ENCODE assay signal across 11 mouse cellular contexts in genomic region chr3:138513243-138513642, GRCm38 (mm10). TPM values are rescaled to one million over a fixed set of nuclear protein-coding genes. Genes with fewer than 3 reads are reported as not detected.
DNase-seq lines count a peak whose midpoint lies in the region; ATAC-seq and TF ChIP-seq lines count a peak whose summit lies in the region.
"Had no signal": no experiment of that assay in that cellular context is flagged by ENCODE, and none has a peak within 500 bp of the region (broad histone marks: within the 10 kb centered on the region; RNA-seq: fewer than 3 reads in every experiment).

No protein-coding gene starts in this region.

- H3K4me1 ChIP-seq in kidney, postnatal 0 days (replicated peaks; ENCODE audit: insufficient read depth, low read length) = 0 out of 2 replicates have a peak, but pooled peaks cover 3% of the 10 kb centered on the region
- peaks cover 11% of the 10 kb centered on the region for H3K4me1 ChIP-seq in midbrain, embryonic 14.5 days (ENCODE audit: control insufficient read depth, insufficient read depth, low read length)

- 0 out of 2 replicates have a peak, but pooled peaks have one; percentile 8 for ATAC-seq in kidney, postnatal 0 days (replicated peaks; ENCODE audit: low FRiP score, low read depth)
- no peak for ATAC-seq in midbrain, embryonic 14.5 days (ENCODE audit: low FRiP score, low TSS enrichment)

- H3K4me3 ChIP-seq in kidney, postnatal 0 days (replicated peaks; ENCODE audit: low read depth, low read length) = no peak overlapping the region; the same call in 1 of the 2 replicates
- no peak overlapping the region for H3K4me3 ChIP-seq in midbrain, embryonic 14.5 days (replicated peaks; ENCODE audit: low read depth, low read length)

- peak; percentile 9 for DNase-seq in R1 (ENCODE audit: low read depth, low spot score)
- DNase-seq in embryo, embryonic 11 days = peak; percentile 65
- peak; percentile 74 for DNase-seq in kidney, postnatal 0 days (ENCODE audit: low spot score)
- DNase-seq in midbrain, embryonic 14.5 days = peak; percentile 38
- DNase-seq in thymus, adult 18-20 months = no peak
- DNase-seq in thymus, postnatal 4 days = no peak
- DNase-seq in testis, postnatal 10 days (ENCODE audit: low spot score) = no peak
- DNase-seq: heart, postnatal 36 days; layer of hippocampus, postnatal 36 days; lung, adult 18-20 months had no signal

- H3K4me2 ChIP-seq in kidney, postnatal 0 days (ENCODE audit: low read length) = peak overlapping the region; percentile 41
- H3K4me2 ChIP-seq in midbrain, embryonic 14.5 days (ENCODE audit: low read length) = peak overlapping the region; percentile 31

- no peaks in the 10 kb centered on the region for H3K9me3 ChIP-seq in kidney, postnatal 0 days (replicated peaks; ENCODE audit: low read length)
- peaks cover 4% of the 10 kb centered on the region; the same call in 1 of the 2 replicates for H3K9me3 ChIP-seq in midbrain, embryonic 14.5 days (ENCODE audit: control insufficient read depth, low read length)

- no peak for TF ChIP-seq CTCF in kidney, postnatal 0 days (IDR thresholded peaks at IDR 0.05; ENCODE audit: low read depth)

- no peaks in the 10 kb centered on the region for H3K36me3 ChIP-seq in kidney, postnatal 0 days (ENCODE audit: insufficient read depth, low read length)
- no peaks in the 10 kb centered on the region for H3K36me3 ChIP-seq in midbrain, embryonic 14.5 days (ENCODE audit: control insufficient read depth, insufficient read depth, low read length)

- H3K9ac ChIP-seq in kidney, postnatal 0 days (ENCODE audit: low read depth, low read length) = no peak overlapping the region
- no peak overlapping the region for H3K9ac ChIP-seq in midbrain, embryonic 14.5 days (replicated peaks; ENCODE audit: low read length)

- H3K27ac ChIP-seq in kidney, postnatal 0 days = no peak overlapping the region
- H3K27ac ChIP-seq in midbrain, embryonic 14.5 days (replicated peaks; ENCODE audit: low read depth, low read length) = no peak overlapping the region

- WGBS in kidney, postnatal 0 days = 29% methylated on average over 12 of the region's 12 CpGs
- WGBS in midbrain, embryonic 14.5 days = 38% methylated on average over 12 of the region's 12 CpGs

- no peaks in the 10 kb centered on the region for H3K27me3 ChIP-seq in kidney, postnatal 0 days (ENCODE audit: insufficient read depth, low read length)
- no peaks in the 10 kb centered on the region for H3K27me3 ChIP-seq in midbrain, embryonic 14.5 days (ENCODE audit: control insufficient read depth, insufficient read depth, low read length)
- H3K27me3 ChIP-seq: CH12.LX had no signal

RNA-seq across cellular contexts. Expression of gene Eif4e, which starts 12.7 kb away (rescaled TPM):
- polyA plus RNA-seq in kidney, postnatal 0 days (2015; fragmentation: Nextera tagmentation; extraction: Ambion mirVana) = 240 and 259 TPM in 2 replicates
- 335 and 356 TPM in 2 replicates for polyA plus RNA-seq in midbrain, embryonic 14.5 days (2014; fragmentation: Nextera tagmentation; extraction: Ambion mirVana)

RNA-seq across cellular contexts. Expression of gene Metap1, which starts 23.9 kb away (rescaled TPM):
- 40.2 and 41.4 TPM in 2 replicates for polyA plus RNA-seq in kidney, postnatal 0 days (2015; fragmentation: Nextera tagmentation; extraction: Ambion mirVana)
- 48.2 and 60.3 TPM in 2 replicates for polyA plus RNA-seq in midbrain, embryonic 14.5 days (2014; fragmentation: Nextera tagmentation; extraction: Ambion mirVana)

Comparison
In these comparisons a context has a peak if more than half of its experiments do, and no peak if none do; other contexts are left out.
1. DNase-seq: peak in R1 (single experiment), embryo, embryonic 11 days (single experiment), kidney, postnatal 0 days (single experiment) and midbrain, embryonic 14.5 days (single experiment); none in thymus, adult 18-20 months (0 of 2), thymus, postnatal 4 days (single experiment) and testis, postnatal 10 days (single experiment).